Mouse (Mus musculus) spleen, postnatal 10 days (tissue): ENCODE measurements around the gene Cdkn3.
"Not testable (repeated sequence)": the region's sequence is repeated elsewhere in the genome, so short reads cannot be mapped to it uniquely, and the experiment has no call there.

Source experiments
- DNase-seq, 2 experiments: peaks; one replicate each; pipeline ENCODE4 v3.0.0; 2021 to 2022; ENCODE audit warnings: low spot score in 2 of 2

Cdkn3 gene

GRCm38 (mm10) chr14:46760355-46761029 is at the start of gene Cdkn3:
Gene Cdkn3, plus strand, starts transcription at chr14:46760541.
- DNase-seq, result peak; percentile 83 to 93

DNA sequence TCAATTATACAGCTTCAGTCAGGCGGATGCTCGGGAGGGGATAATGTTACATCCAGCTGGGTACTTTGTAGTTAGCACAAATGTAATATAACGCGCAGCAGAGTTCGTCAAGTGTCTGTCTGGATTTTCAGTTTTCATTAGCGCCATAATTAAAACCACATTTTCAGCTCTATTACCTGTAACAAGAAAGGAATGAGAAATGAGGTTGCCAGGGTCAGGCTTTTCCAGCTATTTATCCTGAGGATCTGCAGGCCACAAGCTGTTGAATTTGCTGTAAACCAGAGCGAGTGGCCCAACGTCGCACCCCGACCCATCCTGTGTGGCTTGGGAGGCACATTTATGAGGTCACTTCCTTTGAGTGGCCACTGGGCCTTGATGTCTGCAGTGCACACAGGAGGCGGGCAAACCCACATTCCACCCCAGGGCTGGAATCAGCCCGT is 41.8 kb upstream of the Cdkn3 start:
- DNase-seq, result no peak

DNA sequence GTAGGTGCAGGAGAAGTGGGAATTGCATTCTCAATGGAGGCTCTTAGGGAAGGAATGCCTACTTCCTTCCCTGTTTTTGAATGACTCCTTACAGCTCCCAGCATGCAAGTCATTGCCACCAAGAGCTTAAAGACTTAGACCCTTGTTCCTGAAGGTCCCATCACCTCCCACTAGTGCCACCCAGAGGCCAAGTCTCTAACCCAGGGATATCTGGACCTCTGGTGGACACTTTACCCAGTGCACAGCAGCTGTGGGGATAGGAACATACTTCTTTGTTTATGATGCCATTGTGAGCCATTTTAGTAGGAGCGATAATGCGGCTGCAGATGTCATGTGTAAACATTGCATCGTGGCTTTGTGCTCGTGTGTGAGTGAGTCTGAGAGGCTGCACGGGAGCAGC is 38.3 kb upstream of the Cdkn3 start:
- no peak for DNase-seq

DNA sequence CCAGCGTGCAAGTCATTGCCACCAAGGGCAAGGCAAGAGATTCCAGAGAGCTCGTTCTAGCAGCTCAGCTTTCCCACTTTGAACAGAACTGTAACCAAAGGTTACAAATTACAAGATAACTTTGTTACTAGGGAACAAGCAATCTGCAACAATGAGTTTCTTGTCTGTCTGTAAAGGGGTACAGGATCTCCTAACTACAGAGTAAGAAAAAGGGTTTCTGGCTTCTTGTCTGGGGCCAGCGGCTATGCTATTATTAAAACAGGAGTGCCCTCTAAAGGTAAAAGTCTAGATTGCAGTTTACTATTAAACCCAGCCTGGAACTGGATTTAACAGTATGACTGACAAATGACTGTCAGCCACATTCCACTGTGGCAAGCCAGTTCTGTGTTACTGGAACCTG is 36.5 kb upstream of the Cdkn3 start:
- no peak for DNase-seq

DNA sequence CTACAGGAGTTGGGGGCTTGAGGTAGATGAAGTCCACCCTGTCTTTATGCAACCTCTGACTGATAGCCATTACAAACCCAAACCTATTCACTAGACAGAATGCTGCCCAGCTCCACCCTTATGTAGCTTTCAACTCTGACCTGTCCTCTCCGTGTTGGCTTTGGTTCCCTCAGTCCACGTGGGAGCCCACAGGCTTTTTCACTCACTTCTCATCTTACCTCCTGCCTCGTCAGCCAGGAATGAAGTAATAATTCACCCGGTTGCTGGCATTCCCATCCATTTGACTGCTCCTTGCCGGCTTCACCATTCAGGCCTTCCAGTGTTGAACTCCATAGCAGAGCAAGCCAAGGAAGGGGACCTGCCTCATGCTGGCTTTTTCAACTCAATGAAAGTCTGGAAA is 35.4 kb upstream of the Cdkn3 start:
- DNase-seq, result no peak

GRCm38 (mm10) chr14:46725743-46726142 is 34.6 kb upstream of the Cdkn3 start:
- peak; percentile 22 to 60 for DNase-seq

GRCm38 (mm10) chr14:46734262-46734661 is 26.1 kb upstream of the Cdkn3 start:
- no peak for DNase-seq

DNA sequence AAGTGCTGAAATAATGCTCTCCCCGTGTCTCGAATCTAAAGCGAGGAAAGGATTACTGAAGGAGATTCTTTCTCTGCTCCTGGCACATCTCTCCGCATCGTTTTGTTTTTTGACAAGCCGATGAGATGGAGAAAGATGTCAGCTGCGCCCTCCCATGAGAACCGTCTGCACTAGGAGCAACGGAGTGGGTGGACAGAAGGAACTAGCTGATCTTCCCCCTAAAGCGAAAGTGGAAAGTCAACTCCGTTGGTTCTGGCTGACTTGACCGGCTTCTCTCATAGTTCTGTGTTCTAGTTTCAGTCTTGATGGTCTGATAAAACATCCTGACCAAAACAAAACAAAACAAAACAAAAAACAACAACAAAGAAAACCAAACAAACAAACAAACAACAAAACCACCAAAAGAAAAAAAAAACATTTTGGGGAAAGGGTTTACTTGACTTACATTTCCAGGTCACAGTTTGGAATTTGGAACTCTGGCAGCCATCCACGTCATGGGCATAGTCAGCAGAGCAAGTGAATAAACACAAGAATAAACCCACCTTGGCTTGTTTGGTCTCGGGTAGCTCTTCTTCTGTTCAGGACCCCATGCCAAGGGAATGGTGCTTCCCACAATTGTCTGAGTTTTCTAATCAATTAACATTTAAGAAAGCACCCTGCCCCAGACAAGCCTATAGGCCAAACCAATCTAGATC is 25.4 kb upstream of the Cdkn3 start:
- DNase-seq, result no peak

DNA sequence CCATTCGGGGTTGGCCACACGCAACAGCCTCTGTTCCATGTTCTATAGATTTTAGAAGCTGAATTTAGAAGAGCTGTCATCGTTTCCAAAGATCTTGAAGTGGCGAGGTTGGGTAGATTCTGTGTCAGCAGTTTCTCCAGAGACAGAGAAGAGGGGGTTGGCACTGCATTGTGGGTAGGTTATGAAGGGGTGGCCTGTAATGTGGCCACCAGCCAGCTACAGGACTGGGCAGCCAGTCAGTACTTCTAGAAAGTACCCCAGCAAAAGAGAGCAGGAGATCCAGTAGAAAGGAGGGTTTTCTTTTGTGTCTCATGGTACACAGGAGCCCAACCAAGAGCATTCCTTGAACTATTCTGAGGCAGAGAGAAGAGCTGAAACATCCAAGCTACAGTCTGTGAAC is 24.0 kb upstream of the Cdkn3 start:
- DNase-seq, result no peak

DNA sequence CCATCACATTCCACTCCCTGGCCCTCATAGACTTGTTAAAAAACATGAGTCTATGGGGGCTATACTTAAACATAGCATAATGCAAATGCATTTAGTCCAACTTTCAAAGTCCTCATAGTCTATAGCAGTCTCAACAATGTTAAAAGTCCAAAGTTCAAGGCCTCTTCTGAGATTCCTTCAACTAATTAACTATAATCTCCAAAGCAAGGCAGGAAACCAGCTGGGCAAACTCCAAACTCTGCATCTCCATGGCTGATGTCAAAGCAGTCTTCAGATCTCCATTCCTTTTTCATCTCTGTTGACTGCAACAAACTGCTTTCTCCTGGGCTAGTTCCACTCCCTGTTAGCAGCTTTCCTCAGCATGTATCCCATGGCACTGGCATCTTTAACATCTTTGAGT is 23.0 kb upstream of the Cdkn3 start:
- not testable (repeated sequence) for DNase-seq

GRCm38 (mm10) chr14:46742674-46743073 is 17.7 kb upstream of the Cdkn3 start:
- no peak for DNase-seq

- no peak for DNase-seq
Observed at GRCm38 (mm10) chr14:46745413-46745812, 14.9 kb upstream of the Cdkn3 start.

- DNase-seq, result not testable (repeated sequence)
Observed at GRCm38 (mm10) chr14:46754371-46754770, 6.0 kb upstream of the Cdkn3 start.

DNA sequence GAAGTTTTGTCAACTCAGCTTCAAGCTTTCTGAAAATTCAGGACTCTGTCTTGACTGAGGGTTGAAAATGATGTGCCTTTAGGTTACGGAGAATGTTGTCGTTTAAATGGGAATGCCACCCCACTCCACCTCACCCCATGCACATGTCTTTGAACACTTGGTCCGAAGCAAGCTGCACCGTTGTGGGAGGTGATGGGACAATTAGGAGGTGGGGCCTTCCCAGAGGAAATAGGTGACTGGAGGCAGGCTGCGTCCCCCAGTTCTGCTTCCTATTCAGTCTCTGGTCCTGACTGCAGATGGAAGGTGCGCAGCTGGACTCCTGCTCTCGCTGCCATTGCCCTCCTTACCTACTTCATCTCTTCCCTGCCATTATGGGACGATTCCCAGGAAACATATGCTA is 4.5 kb upstream of the Cdkn3 start:
- DNase-seq, result no peak

DNA sequence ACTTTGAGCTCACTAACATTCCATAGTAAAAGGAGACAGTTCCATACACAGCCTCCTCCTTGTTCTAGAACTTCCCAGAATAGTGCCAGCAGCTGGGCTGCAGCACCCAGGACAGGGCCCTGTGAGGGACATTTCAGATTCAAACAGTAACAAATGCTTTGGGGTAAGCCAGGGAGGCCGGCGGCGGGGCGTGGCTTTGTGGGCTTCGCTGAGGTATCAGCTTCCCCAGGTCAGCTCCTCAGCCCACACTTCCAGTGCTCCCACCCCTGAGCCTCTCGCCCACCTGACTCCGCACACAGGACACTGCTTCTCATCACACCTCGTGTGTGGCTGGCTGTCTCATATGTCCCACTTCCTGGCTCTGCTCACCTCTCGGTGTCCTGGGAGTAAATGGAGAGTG is 2.6 kb upstream of the Cdkn3 start:
- no peak for DNase-seq

GRCm38 (mm10) chr14:46759970-46760354 is 379 bp upstream of the Cdkn3 start:
- no peak for DNase-seq

GRCm38 (mm10) chr14:46761186-46761585 is 845 bp downstream of the Cdkn3 start:
- peak; percentile 24 to 40 for DNase-seq

GRCm38 (mm10) chr14:46767116-46767515 is 6.8 kb downstream of the Cdkn3 start:
- DNase-seq, result peak in 1 of 2 experiments; percentile 11

DNA sequence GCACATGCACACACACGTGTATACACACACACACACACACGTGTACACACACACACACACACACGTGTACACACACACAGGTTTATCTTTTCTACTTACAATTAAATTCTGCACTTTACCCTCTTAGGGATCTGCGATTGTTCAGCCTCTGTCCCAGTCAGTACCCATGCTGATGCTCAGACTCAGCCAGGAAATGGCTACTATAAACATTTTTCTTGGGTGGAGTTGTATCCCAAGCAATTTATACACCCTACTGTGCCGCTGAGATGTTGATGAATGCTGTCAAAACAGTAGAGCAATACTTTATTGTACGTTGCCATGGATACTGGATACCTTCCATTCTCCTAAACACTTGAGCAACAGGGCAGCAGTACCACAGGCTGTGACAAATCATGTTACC is 9.7 kb downstream of the Cdkn3 start:
- no peak for DNase-seq

DNA sequence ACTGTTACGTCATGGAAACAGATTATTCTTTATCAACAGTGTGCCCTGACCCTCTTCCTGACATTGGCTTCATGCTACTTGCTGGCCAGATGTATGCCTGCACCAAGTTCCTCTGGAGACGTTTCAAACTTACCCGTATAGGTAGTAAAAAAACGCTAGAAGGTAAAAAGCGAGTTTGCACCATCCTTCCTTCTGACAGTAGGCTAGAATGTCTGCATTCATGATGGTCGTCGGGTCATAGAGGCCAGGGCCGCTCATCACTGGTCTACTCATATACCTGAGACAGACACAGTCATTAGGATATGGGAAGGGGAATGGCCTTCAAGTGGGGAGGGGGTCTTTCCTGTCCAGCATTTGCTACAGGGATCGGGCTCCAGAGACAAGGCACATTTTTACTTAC is 18.4 kb downstream of the Cdkn3 start:
- no peak for DNase-seq

- DNase-seq, result peak in 1 of 2 experiments; percentile 40
Observed at GRCm38 (mm10) chr14:46779217-46779616, 18.9 kb downstream of the Cdkn3 start.

GRCm38 (mm10) chr14:46781086-46781485 is 20.7 kb downstream of the Cdkn3 start:
- no peak for DNase-seq

- no peak for DNase-seq
Observed at GRCm38 (mm10) chr14:46782187-46782828, 22.0 kb downstream of the Cdkn3 start.
